Mouse (Mus musculus) liver, embryonic 14.5 days (tissue): ENCODE results near the gene 9130019O22Rik. TPM values are rescaled to one million over a fixed set of nuclear protein-coding genes. Genes with fewer than 3 reads are reported as not detected.
A peak's percentile ranks its signal among the peaks of the same experiment; 100 is the strongest.
"Not testable (repeated sequence)": the region's sequence is repeated elsewhere in the genome, so short reads cannot be mapped to it uniquely, and the experiment has no call there.

Experiments
- ATAC-seq: fragments of 200-750 bp; cut with Nextera tagmentation; 2 replicates; pipeline ENCODE4 v1.8.0; 2017; ENCODE audit warnings: moderate number of reproducible peaks, mild to moderate bottlenecking, moderate library complexity; ENCODE audit not compliant: insufficient read depth
- DNase-seq, 3 experiments: peaks; one replicate each; pipeline ENCODE4 v3.0.0-alpha.2; 2012 to 2013; ENCODE audit warnings: low read depth in 3 of 3, low spot score in 3 of 3
- H3K27ac ChIP-seq: fragments of 300-500 bp; sonication (generic); 2 replicates; pipeline ENCODE4 v1.5.1; 2014; ENCODE audit warnings: moderate library complexity, mild to moderate bottlenecking, control low read depth, inconsistent platforms
- H3K27me3 ChIP-seq: fragments of 300-500 bp; sonication (generic); 2 replicates; pipeline ENCODE4 v1.6.1; 2014; ENCODE audit warnings: mild to moderate bottlenecking, low read length, moderate library complexity; ENCODE audit not compliant: control insufficient read depth, insufficient read depth
- H3K36me3 ChIP-seq: fragments of 300-500 bp; sonication (generic); replicated peaks from 2 replicates; pipeline ENCODE4 v1.6.1; 2014; ENCODE audit warnings: low read depth; ENCODE audit not compliant: control insufficient read depth, insufficient read depth
- H3K4me1 ChIP-seq, 2 experiments: fragments of 200-500 bp in 1 of 2; fragments of 300-500 bp in 1 of 2; sonication (generic) in 1 of 2; replicated peaks; 2 replicates each; pipeline ENCODE4 v1.6.1; 2012 to 2014; ENCODE audit warnings: antibody characterized with exemption in 1 of 2, inconsistent platforms in 1 of 2, low read length in 1 of 2; ENCODE audit not compliant: control insufficient read depth in 2 of 2, insufficient read depth in 2 of 2
- H3K4me2 ChIP-seq: fragments of 300-500 bp; sonication (generic); 2 replicates; pipeline ENCODE4 v1.6.1; 2014; ENCODE audit warnings: low read depth, mild to moderate bottlenecking, control low read depth, moderate library complexity
- H3K4me3 ChIP-seq, 2 experiments: fragments of 200-500 bp in 1 of 2; fragments of 300-500 bp in 1 of 2; sonication (generic) in 1 of 2; 2 replicates each; pipeline ENCODE4 v1.5.1; 2012 to 2014; ENCODE audit warnings: low read depth in 2 of 2, low read length in 2 of 2, mild to moderate bottlenecking in 2 of 2, control low read depth in 1 of 2, inconsistent platforms in 1 of 2, moderate library complexity in 1 of 2; ENCODE audit not compliant: insufficient read depth in 1 of 2
- H3K9ac ChIP-seq: fragments of 300-500 bp; sonication (generic); replicated peaks from 2 replicates; pipeline ENCODE4 v1.6.1; 2014; ENCODE audit warnings: mild to moderate bottlenecking, control low read depth, moderate library complexity
- H3K9me3 ChIP-seq: fragments of 300-500 bp; sonication (generic); 2 replicates; pipeline ENCODE4 v1.6.1; 2016; ENCODE audit warnings: low read length, mixed read lengths; ENCODE audit not compliant: control insufficient read depth
- CTCF ChIP-seq: IDR thresholded peaks from 2 replicates; pipeline ENCODE4 v1.5.1; 2016; ENCODE audit warnings: antibody characterized with exemption, low read depth, control low read depth
- EP300 ChIP-seq: IDR thresholded peaks from 2 replicates; pipeline ENCODE4 v1.6.1; 2016; ENCODE audit warnings: antibody characterized with exemption, low read depth
- WGBS: fragments of 180-500 bp; shearing (Covaris S2); extraction: QIAGEN DNeasy Blood & Tissue Kit; methylation state at CpG from one replicate; pipeline ENCODE4 v1.1.7; 2014; ENCODE audit not compliant: insufficient replicate concordance; 5-methylcytosine and 5-hydroxymethylcytosine counted together
- polyA plus RNA-seq, 2 experiments: library from polyadenylated mRNA; depleted of rRNA in 1 of 2; stranded (reverse) in 1 of 2; unstranded in 1 of 2; fragments of >200 nt; fragmentation: Nextera tagmentation in 1 of 2; extraction: Ambion mirVana in 1 of 2; gene quantifications; 2 replicates each; pipeline versions ENCODE4 v1.2.1 to v1.2.3; 2012 to 2014

9130019O22Rik gene
- polyA plus RNA-seq, 2 experiments = 0.71 to 1.0 TPM

- TF ChIP-seq CTCF (no peak), EP300 (no peak)
- DNase-seq = no peak
- peak overlapping the region; percentile 55 for H3K9ac ChIP-seq
- no peaks in the 10 kb centered on the region for H3K36me3 ChIP-seq
- H3K27me3 ChIP-seq = no peaks in the 10 kb centered on the region
- peak overlapping the region; percentile 90 for H3K4me2 ChIP-seq
- peak; percentile 38 for ATAC-seq
- peak overlapping the region; percentile 64 to 67 for H3K4me3 ChIP-seq
- peaks cover 5 to 7% of the 10 kb centered on the region in 2 experiments; a peak in 3 of 4 replicates for H3K4me1 ChIP-seq
- 1% methylated on average over 42 of the region's 42 CpGs for WGBS
- no peak overlapping the region for H3K27ac ChIP-seq
- H3K9me3 ChIP-seq = no peaks in the 10 kb centered on the region
These were observed 41.9 kb downstream of the 9130019O22Rik start for GRCm38 (mm10) chr7:127345092-127345491.

GRCm38 (mm10) chr7:127344371-127344770 is 42.6 kb downstream of the 9130019O22Rik start:
- 81% methylated on average over 8 of the region's 8 CpGs for WGBS
- H3K36me3 ChIP-seq = no peaks in the 10 kb centered on the region
- TF ChIP-seq EP300 = no peak
- no peak for TF ChIP-seq CTCF
- no peak for DNase-seq
- no peak overlapping the region for H3K27ac ChIP-seq
- peak overlapping the region in 1 of 2 experiments; percentile 67; a peak in 2 of 4 replicates for H3K4me3 ChIP-seq
- H3K4me1 ChIP-seq = peaks cover 5 to 7% of the 10 kb centered on the region in 2 experiments; a peak in 3 of 4 replicates
- no peaks in the 10 kb centered on the region for H3K9me3 ChIP-seq
- no peaks in the 10 kb centered on the region for H3K27me3 ChIP-seq
- ATAC-seq = no peak
- no peak overlapping the region for H3K9ac ChIP-seq
- peak overlapping the region; percentile 90 for H3K4me2 ChIP-seq

GRCm38 (mm10) chr7:127343351-127344019 is 43.5 kb downstream of the 9130019O22Rik start:
- Histone ChIP-seq H3K4me1 (peaks cover 5 to 7% of the 10 kb centered on the region in 2 experiments; a peak in 3 of 4 replicates), H3K4me2 (no peak overlapping the region), H3K27ac (no peak overlapping the region), H3K4me3 (no peak overlapping the region), H3K9ac (no peak overlapping the region), H3K36me3 (no peaks in the 10 kb centered on the region), H3K27me3 (no peaks in the 10 kb centered on the region), H3K9me3 (no peaks in the 10 kb centered on the region)
- TF ChIP-seq EP300 (no peak), CTCF (no peak)
- ATAC-seq (no peak), DNase-seq (no peak)
- WGBS = 87% methylated on average over 38 of the region's 38 CpGs

GRCm38 (mm10) chr7:127342888-127343287 is 44.1 kb downstream of the 9130019O22Rik start:
- ATAC-seq = no peak
- Histone ChIP-seq H3K36me3 (no peaks in the 10 kb centered on the region), H3K9me3 (no peaks in the 10 kb centered on the region), H3K4me1 (peaks cover 5 to 7% of the 10 kb centered on the region in 2 experiments; a peak in 3 of 4 replicates), H3K27ac (no peak overlapping the region), H3K4me3 (no peak overlapping the region), H3K27me3 (no peaks in the 10 kb centered on the region), H3K9ac (no peak overlapping the region), H3K4me2 (no peak overlapping the region)
- no peak for DNase-seq
- WGBS = 84% methylated on average over 7 of the region's 7 CpGs
- no peak for TF ChIP-seq CTCF
- no peak for TF ChIP-seq EP300

GRCm38 (mm10) chr7:127342332-127342731 is 44.6 kb downstream of the 9130019O22Rik start:
- Histone ChIP-seq H3K4me3 (no peak overlapping the region), H3K9me3 (no peaks in the 10 kb centered on the region), H3K27me3 (no peaks in the 10 kb centered on the region), H3K9ac (no peak overlapping the region), H3K4me1 (peaks cover 5 to 7% of the 10 kb centered on the region in 2 experiments; a peak in 3 of 4 replicates), H3K36me3 (no peaks in the 10 kb centered on the region), H3K4me2 (no peak overlapping the region), H3K27ac (no peak overlapping the region)
- TF ChIP-seq EP300 (no peak), CTCF (peak; percentile 32)
- ATAC-seq (no peak), DNase-seq (peak in 1 of 3 experiments; percentile 16)
- WGBS = 49% methylated on average over 4 of the region's 4 CpGs

- H3K27ac ChIP-seq, H3K9ac ChIP-seq, H3K4me3 ChIP-seq, DNase-seq, H3K27me3 ChIP-seq, H3K4me2 ChIP-seq, H3K4me1 ChIP-seq, H3K9me3 ChIP-seq, H3K36me3 ChIP-seq, ATAC-seq: not testable (repeated sequence)
- WGBS = 70% methylated on average over 6 of the region's 6 CpGs
These were observed 45.1 kb downstream of the 9130019O22Rik start for GRCm38 (mm10) chr7:127341861-127342260.
